Mouse (Mus musculus) spleen, postnatal 36 days (tissue): ENCODE measurements around the gene Phldb3.
A peak's percentile ranks its signal among the peaks of the same experiment; 100 is the strongest.

Experiments
- DNase-seq, 2 experiments: peaks; one replicate each; pipeline ENCODE4 v3.0.0; 2022; ENCODE audit warnings: low spot score in 2 of 2, mixed read lengths in 1 of 2

The Phldb3 gene

DNA sequence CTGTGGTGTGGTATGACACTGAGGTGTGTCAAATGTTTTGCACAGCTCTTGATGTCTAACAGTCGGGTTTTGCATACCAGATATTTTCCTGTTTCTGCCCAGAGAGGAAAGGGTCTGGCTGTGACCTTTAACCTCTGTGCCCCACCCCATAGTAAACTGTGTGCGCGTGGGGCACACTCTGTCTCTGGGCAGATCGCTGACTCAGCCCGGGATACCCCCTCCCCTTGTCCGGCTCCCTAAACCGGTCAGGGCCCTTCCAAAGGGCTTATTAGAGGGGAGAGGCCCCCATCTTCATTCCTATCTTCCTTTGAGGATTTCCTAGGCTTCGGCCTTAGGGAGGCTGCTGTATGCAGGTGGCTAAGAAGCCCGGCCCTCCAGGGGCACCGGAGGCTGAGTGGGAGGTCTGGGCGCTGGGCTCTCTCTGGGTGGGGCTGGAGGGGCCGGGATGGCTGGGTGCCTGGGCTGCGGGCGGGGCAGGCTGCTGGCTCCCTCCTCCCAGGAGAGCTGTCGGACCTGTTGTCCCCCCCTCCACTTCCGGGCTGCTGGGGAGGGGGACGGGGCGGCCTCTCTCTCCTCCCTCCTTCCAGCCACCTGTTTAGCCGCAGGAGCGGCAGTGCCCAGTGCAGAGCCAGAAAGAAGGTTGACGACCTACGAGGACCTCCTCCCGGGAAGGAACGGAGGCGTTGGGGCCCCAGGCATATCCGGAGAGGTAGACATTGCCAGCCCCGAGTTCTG is at the start of gene Phldb3:
Gene Phldb3 (plus strand): TSS at position 620 of the 735 bp plus-strand sequence.
- DNase-seq, result peak; percentile 71 to 78

DNA sequence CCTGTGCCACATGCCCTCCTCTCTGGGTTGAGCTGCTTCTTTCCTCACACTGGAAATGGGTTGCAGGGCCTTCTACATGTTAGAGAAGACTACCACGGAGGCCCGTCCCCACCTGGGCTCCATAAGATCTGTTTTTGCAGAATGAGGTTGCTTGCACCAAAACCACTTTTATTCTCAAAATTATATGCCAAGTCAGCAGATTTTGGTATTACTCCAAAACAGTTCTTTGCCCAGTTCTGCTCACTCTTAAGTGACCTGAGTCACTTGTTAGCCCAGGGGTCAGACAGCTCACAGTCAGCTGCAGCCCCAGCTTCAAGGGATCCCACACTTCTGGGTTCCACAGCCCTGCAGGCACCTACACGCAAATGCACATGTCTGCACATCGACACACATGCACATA is 49.1 kb upstream of the Phldb3 start:
- DNase-seq, result no peak

DNA sequence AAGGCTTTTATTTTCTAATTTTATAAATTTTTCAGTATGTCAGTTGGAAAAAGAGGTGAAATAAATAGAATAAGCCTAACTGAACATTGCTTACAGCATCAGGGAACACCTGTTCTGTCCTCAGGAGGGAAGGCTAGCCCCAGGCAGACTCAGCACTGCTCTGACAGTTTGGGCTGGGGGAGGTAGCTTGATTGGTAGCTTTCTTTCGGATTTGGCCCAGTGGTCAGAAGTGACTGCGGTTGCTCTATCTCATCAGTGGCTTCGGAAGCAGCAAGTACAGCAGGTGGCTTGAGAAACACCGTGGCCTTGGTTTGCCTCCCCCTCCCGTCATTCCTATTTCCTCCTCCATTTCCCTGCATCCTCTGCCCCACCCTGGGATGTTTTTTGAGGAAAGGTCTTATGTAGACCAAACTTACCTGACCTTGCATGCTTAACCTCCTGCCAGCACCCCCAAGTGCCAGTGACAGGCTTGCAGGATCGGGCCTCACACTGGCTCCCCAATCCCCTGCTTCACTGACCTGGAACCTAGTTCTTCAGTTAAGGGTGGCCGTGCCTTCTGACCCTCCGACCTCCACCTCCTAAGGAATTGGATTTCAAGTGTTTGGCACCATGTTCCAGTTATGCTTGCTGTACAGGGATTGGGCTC is 47.2 kb upstream of the Phldb3 start:
- DNase-seq, result peak; percentile 53 to 59

DNA sequence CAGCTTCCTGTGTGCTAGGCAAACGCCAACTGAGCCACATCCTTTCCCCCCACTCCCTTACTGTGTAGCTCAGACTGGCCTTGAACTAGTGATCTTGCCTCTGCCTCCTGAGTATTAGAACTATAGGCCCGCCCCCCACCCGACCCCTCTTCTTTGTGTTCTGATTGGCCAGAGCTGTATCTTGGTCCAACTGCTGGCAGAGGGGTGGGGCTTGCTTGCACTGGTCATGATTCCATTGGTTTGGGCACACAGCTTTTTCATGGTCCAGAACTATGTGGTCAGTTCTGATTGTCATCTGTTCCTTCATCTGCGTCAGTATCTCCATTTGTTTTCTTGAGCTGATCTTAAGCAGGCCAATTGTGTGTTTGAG is 46.7 kb upstream of the Phldb3 start:
- no peak for DNase-seq

DNA sequence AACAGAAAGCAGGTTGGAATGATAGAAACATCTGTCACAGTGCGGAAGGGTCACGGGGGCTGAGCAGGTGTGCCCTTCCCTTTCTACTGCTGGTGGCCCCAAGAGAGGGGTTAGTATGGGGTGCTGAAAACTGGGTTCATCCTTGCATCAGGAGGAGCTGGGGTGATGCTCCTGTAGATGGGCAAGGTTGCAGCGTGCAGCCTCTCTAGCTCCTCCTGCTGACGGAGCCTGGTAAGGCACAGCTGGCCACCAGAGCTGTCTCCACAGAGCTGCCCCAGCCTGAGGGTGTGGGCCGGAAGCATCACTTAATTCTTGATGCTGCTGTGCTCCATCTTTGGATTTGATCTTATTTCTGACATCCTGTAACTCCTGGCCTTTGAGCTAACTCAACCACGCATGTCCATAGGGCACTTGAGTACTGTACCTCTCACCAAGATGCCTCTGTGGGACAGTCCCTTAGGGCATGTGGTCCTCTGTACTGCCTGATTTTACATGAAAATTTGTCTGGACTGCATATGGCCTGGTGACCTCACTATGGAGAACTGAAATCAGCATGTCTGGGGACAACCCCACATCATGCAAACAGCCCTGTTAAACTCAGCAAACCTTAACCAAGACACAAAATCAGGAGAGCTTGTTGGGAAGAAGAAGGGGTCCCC is 45.8 kb upstream of the Phldb3 start:
- peak; percentile 81 to 82 for DNase-seq

DNA sequence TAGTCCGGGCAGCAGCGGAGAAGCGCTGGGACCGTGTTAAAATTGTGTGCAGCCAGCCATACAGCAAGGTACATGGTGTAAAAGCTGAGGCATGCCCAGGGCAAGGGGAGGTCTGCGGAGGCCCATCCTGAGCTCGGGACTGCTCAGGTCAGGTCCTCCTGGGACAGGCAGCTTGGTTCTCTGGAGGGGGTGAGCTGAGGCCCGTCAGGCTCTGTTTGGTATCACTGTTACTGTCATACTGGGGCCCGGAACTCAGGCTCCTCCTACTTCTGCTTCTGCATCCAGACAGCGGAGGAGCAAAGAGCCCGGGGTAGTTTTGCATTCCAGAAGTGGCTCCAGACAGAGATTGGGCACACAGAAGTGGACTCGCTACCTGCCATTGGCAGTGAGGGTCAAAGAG is 44.9 kb upstream of the Phldb3 start:
- peak; percentile 42 to 55 for DNase-seq

DNA sequence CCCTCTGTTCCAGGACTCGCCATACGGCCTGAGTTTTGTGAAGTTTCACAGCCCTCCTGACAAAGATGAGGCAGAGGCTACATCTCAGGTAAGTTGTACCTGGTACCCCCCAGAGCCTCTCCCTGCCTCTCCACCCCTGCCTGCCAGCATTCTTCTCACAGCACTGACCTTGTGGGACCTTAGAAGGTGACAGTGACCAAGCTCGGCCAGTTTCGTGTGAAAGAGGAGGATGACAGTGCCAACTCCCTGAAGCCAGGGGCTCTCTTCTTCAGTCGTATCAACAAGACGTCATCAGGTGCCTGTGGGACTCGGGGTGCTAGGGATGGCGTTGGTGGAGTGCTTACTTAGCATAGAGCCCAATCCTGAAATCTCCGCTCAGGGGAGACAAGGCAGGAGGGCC is 44.4 kb upstream of the Phldb3 start:
- DNase-seq, result no peak

DNA sequence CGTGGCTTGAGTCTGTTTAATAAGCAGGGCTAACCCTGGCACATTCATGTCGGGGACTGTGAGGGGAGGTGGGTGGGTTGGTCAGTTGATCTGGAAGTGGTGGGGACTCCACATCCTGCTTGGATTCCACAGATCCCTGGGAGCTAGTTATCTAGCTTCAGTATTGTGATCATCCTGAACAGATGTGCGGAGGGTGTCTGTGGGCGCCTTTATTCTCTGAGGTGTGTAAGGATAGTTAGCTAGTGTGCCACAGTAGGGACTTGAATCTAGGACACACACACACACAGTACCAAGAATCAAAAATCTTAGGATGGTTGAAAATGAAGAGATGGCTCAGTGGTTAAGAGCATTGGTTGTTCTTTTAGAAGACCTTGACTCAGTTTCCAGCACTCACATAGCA is 42.1 kb upstream of the Phldb3 start:
- DNase-seq, result no peak

DNA sequence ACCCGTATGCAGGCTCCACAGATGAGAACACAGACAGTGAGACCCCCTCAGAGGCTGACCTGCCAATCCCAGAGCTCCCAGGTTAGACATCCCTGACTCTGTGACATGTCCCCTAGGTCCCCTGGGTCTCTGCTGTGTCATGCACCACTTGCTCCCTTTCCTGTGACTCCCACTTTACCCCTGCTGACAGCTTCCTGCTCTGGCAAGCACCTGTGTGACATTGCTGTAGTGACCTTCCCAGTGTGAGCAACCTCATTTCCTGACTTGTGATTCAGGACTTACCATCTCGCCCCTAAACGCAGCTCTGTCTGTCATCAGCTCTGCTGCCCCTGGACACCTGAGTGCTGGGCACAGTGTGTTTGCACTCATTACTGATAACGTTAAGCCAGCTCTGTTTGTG is 39.5 kb upstream of the Phldb3 start:
- DNase-seq, result no peak

DNA sequence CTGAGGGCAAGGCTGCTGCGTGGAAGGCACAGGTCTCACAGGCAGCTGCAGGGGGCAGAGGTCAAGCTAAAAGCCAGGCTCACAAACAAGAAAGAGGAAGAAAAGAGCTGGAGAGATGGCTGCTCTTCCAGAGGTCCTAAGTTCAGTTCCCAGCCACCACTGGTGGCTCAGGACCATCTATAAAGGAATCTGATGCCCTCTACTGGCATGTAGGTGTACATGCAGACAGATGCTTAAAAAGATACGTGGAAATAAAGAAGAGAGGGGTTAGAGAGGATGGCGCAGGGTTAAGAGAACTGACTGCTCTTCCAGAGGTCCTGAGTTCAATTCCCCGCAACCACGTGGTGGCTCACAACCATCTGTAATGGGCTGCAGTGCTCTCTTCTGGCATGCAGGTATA is 38.1 kb upstream of the Phldb3 start:
- DNase-seq, result no peak

DNA sequence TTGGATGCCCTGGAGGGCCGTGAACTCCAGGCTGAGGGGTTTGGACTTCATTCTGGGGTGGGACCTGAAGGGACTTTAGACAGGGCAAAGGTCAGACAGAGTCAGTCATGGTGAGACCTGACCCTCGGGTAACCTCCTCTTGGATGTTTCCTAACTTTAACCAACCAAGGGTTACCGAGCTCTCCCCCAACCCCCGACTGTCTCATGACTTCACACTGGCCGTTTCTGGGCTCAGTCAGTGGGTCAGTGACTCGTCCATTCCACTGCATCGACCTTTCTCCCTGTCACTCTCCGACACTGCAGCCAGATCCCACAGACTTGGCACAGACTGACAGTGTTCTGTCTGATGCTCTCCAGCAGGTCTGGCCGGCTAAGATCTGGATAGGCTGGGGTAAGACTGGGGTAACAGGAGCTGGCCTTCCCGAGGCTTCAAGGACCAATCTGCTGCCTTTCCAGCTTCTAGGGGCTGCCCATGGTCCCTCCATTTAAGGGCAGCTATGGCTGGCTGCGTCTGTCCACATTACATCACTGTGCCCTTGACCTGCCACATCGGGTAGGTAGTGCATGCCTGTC is 36.3 kb upstream of the Phldb3 start:
- no peak for DNase-seq

DNA sequence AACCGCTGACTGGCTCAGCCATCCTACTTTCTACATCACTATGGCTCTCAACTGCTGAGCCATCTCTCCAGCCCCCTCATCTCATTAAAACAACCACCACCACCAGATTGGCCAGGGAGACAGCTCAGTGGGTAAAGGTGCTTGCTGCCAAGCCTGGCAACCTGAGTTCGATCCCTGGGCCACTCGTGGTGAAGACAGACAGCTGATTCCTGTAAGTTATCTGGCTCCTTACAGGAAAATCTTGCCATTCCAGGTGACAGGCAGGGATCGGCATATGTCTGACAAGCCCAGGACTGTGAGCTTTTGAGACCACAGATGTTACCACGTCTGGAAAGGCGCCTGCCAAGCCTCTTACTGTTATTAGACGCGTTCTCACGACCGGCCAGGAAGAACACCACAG is 32.8 kb upstream of the Phldb3 start:
- DNase-seq, result no peak

DNA sequence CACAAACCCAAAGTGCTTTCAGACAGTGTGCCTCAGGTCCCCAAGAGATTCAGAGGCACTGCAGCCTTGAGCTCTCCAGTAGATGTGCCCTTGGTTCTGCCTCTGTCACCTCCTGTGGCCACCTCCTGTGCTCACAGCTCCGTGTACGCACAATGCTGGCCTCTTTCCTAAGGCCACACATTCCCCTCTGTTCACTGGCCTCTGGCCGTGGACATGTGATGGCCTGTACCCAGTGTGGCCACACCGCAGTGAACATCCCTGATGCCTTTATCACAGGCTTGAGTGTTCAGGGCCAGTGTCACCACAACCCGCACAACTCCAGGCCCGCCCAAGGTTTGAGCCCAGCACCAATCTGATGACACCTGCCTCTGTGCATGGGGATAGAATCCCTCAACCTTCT is 25.7 kb upstream of the Phldb3 start:
- no peak for DNase-seq

DNA sequence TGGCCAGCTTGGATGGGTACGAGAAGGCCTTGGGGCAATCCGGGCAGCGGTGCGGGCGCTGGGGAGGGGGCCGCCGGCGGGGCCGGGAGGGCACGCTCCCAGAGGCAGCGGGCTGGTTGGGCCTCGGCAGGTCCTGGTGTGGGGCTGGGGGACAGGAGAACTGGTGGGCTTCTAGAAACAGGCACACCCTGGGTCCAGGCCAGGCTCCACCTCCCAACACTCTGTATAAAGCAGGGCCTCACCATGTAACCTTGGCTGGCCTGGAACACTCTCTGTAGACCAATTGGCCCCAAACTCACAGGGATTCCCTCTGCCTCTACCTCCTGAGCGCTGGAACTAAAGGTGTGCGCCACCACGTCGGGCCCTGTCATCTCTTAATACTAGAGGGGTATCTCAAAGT is 24.6 kb upstream of the Phldb3 start:
- no peak for DNase-seq

DNA sequence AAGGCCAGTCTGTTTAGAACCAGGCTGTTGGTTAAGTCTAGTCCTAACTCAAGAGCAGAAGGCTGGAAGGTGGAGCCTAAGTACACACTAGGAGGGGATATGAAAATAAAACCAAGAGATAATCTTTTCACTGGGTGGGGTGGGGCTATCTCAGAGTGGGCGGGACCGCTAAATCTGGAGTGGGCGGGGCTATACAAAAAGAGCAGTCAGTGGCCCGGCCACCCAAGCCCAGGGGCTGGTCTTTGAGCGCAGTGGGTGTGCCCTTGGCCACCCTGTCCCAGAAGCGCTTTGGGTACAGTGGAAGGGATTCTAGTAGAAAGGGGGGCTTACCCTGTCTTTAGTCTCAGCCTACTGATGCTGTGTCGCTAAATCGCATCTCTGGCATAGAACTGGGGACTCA is 23.7 kb upstream of the Phldb3 start:
- DNase-seq, result no peak

DNA sequence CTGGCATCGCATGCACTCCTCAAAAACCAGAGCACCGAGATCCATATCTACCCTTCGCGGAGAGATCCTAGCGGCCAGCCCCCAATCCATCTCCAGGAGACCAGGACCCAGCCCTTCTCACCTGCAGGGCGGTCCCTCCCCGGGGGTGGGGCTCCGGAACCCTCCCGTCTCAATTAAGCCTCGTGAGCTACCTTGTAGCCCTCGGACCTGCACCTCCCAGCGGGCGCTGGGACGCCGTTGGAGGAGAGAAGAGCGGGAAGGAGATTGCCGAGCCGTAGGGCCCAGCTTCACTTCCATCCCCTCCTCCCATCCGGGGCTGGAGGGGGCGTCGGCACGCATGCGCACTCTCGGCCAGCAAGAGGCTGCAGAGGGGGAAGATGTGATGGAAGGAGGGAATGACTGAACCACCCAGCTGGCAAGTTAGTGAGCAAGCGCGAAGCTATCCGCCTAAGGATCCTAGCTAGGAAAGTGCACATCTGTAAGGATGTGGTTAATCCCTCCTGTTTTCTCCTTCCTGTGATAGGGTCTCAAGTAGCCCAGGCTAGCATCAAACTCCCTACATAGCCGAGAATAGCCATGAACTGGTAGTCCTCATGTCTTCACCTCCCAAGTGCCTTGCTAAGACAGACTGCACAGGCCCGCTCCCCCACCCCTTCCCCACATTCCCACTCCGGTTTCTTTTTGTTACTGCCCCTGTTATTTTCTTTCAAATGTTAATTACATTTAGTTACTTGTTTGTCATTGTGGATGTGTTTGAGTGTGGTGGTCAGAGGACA is 23.0 kb upstream of the Phldb3 start, which contains the start of the genes Ethe1 and Zfp575:
Gene Ethe1 (plus strand): TSS at position 214 of the 776 bp plus-strand sequence.
Gene Zfp575 (minus strand): TSS at position 312 of the 776 bp plus-strand sequence.
- DNase-seq, result no peak

DNA sequence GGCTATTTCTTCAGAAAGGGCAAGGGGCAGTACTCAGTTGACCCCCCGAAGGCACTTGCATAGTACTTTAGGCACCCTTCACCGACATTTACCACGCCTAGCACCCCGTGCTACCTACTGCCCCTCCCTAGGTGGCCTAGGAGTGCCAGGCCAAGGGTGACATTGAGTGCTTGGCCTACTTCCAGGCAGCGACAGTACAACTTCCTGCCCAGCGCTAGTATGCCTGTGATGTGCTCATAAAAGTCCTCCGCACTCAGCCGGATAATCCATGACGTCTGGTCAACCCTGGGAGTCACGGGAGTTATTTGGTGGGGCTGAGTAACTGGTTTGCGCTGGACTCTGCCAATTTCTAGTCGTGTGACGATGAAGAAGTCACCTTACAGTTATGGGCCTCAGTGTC is 22.2 kb upstream of the Phldb3 start:
- no peak for DNase-seq

DNA sequence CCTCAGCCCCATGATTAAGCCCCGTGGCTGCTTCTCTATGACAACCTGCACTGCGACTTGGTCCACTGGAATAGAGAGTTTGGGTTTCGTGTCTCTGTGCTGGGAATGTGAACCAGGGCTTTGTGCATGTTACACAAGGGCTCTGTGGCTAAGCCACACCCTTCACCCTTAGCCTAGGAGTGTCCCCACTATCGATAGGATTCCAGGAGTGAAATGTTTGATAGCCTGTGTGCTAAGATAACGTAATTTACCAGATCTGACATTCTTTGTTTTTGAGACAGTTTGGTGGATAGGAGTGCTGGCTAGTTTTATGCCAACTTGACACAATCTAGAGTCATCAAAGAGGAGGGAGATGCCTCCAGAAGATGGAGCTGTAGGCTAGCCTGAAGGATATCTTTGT is 18.8 kb upstream of the Phldb3 start:
- no peak for DNase-seq

DNA sequence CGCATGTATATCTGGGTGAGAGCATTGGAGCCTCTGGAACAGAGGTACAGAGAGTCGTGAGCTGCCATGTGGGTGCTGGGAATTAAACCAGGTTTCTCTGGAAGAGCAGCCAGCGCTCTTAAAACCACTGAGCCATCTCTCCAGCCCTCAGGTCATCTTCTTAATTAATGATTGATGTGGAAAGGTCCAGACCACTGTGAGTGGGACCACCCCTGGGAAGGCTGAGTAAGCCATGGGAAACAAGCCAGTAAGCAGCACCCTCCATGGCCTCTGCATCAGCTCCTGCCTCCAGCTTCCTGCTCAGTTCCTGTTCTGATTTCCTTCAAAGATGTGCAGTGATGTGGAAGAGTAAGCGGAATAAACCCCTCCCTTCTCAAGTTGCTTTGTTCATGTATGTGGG is 18.4 kb upstream of the Phldb3 start:
- no peak for DNase-seq

DNA sequence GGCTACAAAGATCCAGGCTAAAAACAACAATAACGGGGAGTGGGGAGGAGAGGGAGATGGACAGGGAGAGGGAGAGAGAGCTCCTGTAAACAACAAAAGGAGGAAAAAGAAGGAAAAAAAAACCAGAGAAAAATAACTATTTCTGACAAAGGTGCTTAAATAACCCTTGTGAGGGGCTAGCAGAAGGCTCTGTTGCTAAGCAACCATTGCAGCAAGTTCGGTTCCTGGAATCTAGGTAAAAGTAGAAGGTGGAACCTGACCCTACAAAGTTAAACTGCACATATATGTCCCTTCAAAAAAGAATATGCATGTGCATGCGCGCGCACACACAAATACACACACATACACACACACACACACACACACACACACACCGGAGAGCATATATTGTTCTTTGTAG is 17.8 kb upstream of the Phldb3 start:
- no peak for DNase-seq

DNA sequence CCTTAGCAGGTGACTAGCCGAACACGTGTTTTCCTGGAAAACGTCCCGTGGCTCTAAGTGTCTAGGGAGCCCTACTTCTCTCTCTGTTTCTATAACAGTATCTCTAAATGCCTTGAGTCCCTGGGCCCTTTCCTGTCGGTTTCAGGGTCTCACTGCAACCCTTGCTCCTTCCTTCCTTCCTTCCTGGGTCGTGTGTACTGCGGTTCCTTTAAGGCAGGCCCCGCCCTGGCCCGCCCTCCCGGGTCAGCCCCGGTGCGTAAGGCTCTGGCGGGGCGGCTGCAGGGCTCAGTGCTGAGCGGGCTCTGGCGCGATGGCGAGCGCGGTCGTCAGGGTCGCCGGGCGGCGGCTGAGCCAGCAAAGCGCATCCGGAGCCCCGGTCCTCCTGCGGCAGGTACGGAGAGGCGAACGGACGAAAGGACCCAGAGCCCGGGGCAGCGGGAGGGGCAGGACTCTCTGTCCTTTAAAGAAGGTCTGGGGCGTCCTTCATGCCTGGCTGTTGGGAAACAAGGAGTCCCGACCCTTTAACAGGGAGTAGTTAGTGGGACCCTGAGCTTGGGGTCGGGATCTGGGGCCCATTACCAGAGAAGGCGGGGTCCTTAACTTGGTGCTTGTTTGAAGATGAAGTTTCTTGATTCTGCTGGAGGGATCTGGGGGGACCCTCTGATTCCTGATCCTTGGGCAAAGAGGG is 16.8 kb upstream of the Phldb3 start:
- peak; percentile 80 to 83 for DNase-seq
